Mouse (Mus musculus) lung, embryonic 16.5 days (tissue): Measurements from ENCODE around the gene Pef1. TPM values are rescaled to one million over a fixed set of nuclear protein-coding genes. Genes with fewer than 3 reads are reported as not detected.

Experiments
- ATAC-seq: fragments of 200-750 bp; cut with Nextera tagmentation; 2 replicates; pipeline ENCODE4 v1.8.0; 2017; ENCODE audit warnings: low read depth, mild to moderate bottlenecking, moderate library complexity
- H3K27ac ChIP-seq: fragments of 300-500 bp; sonication (generic); 2 replicates; pipeline ENCODE4 v1.5.1; 2014; ENCODE audit warnings: mild to moderate bottlenecking, control low read depth, low read length
- H3K27me3 ChIP-seq: fragments of 300-500 bp; sonication (generic); 2 replicates; pipeline ENCODE4 v1.6.1; 2014; ENCODE audit warnings: low read depth, low read length, mixed read lengths; ENCODE audit not compliant: control insufficient read depth, insufficient read depth
- H3K36me3 ChIP-seq: fragments of 300-500 bp; sonication (generic); 2 replicates; pipeline ENCODE4 v1.6.1; 2014; ENCODE audit warnings: low read length; ENCODE audit not compliant: control insufficient read depth, insufficient read depth
- H3K4me1 ChIP-seq: fragments of 300-500 bp; sonication (generic); replicated peaks from 2 replicates; pipeline ENCODE4 v1.6.1; 2014; ENCODE audit warnings: low read length, mixed read lengths; ENCODE audit not compliant: control insufficient read depth, insufficient read depth
- H3K4me2 ChIP-seq: fragments of 300-500 bp; sonication (generic); 2 replicates; pipeline ENCODE4 v1.6.1; 2014; ENCODE audit warnings: low read depth, low read length, control low read depth
- H3K4me3 ChIP-seq: fragments of 300-500 bp; sonication (generic); 2 replicates; pipeline ENCODE4 v1.5.1; 2014; ENCODE audit warnings: mild to moderate bottlenecking, low read length, control low read depth
- H3K9ac ChIP-seq: fragments of 300-500 bp; sonication (generic); 2 replicates; pipeline ENCODE4 v1.6.1; 2014; ENCODE audit warnings: low read length, control low read depth
- H3K9me3 ChIP-seq: fragments of 300-500 bp; sonication (generic); 2 replicates; pipeline ENCODE4 v1.6.1; 2016; ENCODE audit warnings: low read length; ENCODE audit not compliant: control insufficient read depth
- WGBS: fragments of 180-500 bp; shearing (Covaris S2); extraction: QIAGEN DNeasy Blood & Tissue Kit; methylation state at CpG from one replicate; pipeline ENCODE4 v1.1.7; 2014; 5-methylcytosine and 5-hydroxymethylcytosine counted together
- polyA plus RNA-seq: library from polyadenylated mRNA; unstranded; fragments of >200 nt; fragmentation: Nextera tagmentation; extraction: Ambion mirVana; gene quantifications from 2 replicates; pipeline ENCODE4 v1.2.1, GENCODE M21; 2015

Pef1 gene
- polyA plus RNA-seq, 1 experiment from 2014 or later, result 77.9 TPM

DNA sequence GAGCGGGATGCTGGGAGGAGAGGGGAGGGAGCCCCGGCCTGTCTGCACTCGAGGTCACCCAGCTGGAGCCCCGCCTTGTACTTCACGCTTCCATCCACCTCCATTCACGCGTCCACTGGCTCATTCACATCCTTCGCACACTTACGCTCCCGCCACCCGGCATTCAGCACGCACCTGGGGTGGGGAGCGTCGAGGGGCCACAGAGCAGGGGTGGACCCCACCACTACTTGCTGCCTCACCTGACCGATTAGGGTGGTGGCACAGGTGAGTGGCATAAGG is 36.8 kb downstream of the Pef1 start, which contains the start of gene Hcrtr1:
Gene Hcrtr1, minus strand, starts transcription at position 146 of the 279 bp plus-strand sequence.
- peaks cover 20% of the 10 kb centered on the region for H3K27me3 ChIP-seq
- ATAC-seq, result no peak
- no peak within 1 kb of the TSS for H3K27ac ChIP-seq
- H3K4me3 ChIP-seq, result peak within 1 kb of the TSS; percentile 39
- WGBS, result 2% methylated on average over 11 of the region's 15 CpGs
- no peaks in the 10 kb centered on the region for H3K9me3 ChIP-seq
- H3K9ac ChIP-seq, result peak within 1 kb of the TSS; percentile 40; the same call in 1 of the 2 replicates
- H3K4me2 ChIP-seq, result peak within 1 kb of the TSS; percentile 68
- H3K4me1 ChIP-seq, result peaks cover 8% of the 10 kb centered on the region
- H3K36me3 ChIP-seq, result no peaks in the 10 kb centered on the region

- no peak overlapping the region for H3K4me3 ChIP-seq
- H3K4me1 ChIP-seq, result peaks cover 8% of the 10 kb centered on the region
- no peaks in the 10 kb centered on the region for H3K36me3 ChIP-seq
- H3K9me3 ChIP-seq, result no peaks in the 10 kb centered on the region
- no peak overlapping the region for H3K27ac ChIP-seq
- H3K4me2 ChIP-seq, result no peak overlapping the region
- 44% methylated on average over 9 of the region's 9 CpGs for WGBS
- no peak overlapping the region for H3K9ac ChIP-seq
- peaks cover 20% of the 10 kb centered on the region for H3K27me3 ChIP-seq
- no peak for ATAC-seq
Measured at GRCm38 (mm10) chr4:130140992-130141402, 38.6 kb downstream of the Pef1 start.

DNA sequence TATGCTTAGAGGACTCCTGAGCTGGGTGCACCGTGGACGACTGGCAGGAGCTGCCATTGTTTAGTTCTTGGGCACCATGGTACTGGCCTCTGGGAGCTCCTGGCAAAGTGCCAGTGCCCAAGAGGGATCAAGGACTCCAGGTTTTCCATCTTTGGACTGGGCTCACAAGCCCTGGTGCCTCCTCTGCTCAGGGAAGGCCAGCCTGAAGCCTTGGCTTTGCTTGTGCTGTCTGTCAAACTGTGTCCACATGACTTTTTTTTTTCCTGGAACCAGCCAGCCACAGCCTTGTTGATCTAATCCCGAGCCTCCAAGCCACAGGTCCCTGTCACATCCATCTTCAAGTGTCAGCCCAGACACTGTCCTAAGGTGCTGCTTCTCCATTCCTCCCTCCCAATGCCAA is 39.4 kb downstream of the Pef1 start:
- H3K27ac ChIP-seq, result no peak overlapping the region
- ATAC-seq, result no peak
- H3K27me3 ChIP-seq, result peaks cover 20% of the 10 kb centered on the region
- no peak overlapping the region for H3K9ac ChIP-seq
- H3K4me3 ChIP-seq, result no peak overlapping the region
- H3K36me3 ChIP-seq, result no peaks in the 10 kb centered on the region
- WGBS, result 51% methylated on average over 3 of the region's 3 CpGs
- H3K4me1 ChIP-seq, result peaks cover 8% of the 10 kb centered on the region
- no peak overlapping the region for H3K4me2 ChIP-seq
- H3K9me3 ChIP-seq, result no peaks in the 10 kb centered on the region

- no peak overlapping the region for H3K9ac ChIP-seq
- WGBS, result 71% methylated on average over 10 of the region's 10 CpGs
- H3K9me3 ChIP-seq, result no peaks in the 10 kb centered on the region
- H3K36me3 ChIP-seq, result no peaks in the 10 kb centered on the region
- H3K27me3 ChIP-seq, result peaks cover 8% of the 10 kb centered on the region
- H3K27ac ChIP-seq, result no peak overlapping the region
- H3K4me3 ChIP-seq, result no peak overlapping the region
- no peak for ATAC-seq
- H3K4me2 ChIP-seq, result no peak overlapping the region
- no peaks in the 10 kb centered on the region for H3K4me1 ChIP-seq
Measured at GRCm38 (mm10) chr4:130148405-130148804, 46.0 kb downstream of the Pef1 start.

DNA sequence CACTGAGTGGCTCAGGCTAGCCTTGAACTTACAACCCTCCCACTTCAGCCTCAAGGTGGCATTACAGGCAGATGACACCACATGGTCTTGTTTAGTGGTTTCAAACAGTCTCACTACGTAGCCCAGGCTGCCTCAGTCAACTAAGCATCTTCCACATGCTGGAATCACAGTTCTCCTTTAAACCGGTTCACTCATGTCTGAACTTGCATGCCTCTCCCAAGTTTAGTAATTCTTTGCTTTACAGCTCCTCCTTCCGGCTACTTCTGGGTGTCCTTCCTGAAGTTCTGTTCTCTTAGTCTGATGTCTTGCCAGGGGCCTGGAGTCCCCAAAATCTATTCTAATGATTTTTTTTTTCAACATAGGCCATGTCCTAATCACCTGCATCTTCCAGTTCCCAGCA is 51.9 kb downstream of the Pef1 start:
- no peaks in the 10 kb centered on the region for H3K4me1 ChIP-seq
- H3K9me3 ChIP-seq, result 0 out of 2 replicates have a peak, but pooled peaks cover 3% of the 10 kb centered on the region
- H3K4me3 ChIP-seq, result no peak overlapping the region
- WGBS, result 72% methylated on average over 3 of the region's 3 CpGs
- H3K9ac ChIP-seq, result no peak overlapping the region
- no peak for ATAC-seq
- H3K36me3 ChIP-seq, result no peaks in the 10 kb centered on the region
- no peak overlapping the region for H3K27ac ChIP-seq
- H3K27me3 ChIP-seq, result peaks cover 9% of the 10 kb centered on the region
- no peak overlapping the region for H3K4me2 ChIP-seq

DNA sequence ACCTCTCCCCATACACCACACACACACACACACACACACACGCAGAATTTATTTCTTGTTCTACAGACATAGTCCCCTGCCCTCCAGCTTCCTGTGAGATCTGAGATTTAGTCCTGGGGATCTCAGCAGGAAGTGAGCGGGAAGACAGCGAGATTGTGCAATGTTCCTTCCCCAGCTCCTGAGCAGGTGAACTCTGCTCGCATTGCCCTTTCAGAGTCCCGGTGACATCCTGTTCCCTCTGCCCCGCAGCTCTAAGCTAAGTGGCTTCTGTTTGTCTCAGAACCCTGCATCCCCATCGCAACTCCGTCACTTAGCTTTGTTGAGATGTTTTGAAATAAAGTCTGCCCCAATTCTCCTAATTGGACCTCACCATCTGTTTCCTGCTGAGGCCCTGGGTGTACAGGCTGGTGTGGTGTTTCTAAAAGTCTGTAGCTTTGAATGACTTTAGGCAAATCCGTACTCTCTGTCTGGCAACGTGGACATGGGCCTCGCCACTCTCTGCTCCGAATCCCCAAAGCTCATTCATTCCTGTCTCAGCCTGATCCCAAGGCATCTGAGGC is 54.5 kb downstream of the Pef1 start:
- H3K36me3 ChIP-seq, result no peaks in the 10 kb centered on the region
- no peak overlapping the region for H3K4me3 ChIP-seq
- H3K4me1 ChIP-seq, result peaks cover 2% of the 10 kb centered on the region; the same call in 1 of the 2 replicates
- no peak overlapping the region for H3K9ac ChIP-seq
- no peak overlapping the region for H3K4me2 ChIP-seq
- 0 out of 2 replicates have a peak, but pooled peaks cover 3% of the 10 kb centered on the region for H3K9me3 ChIP-seq
- no peak overlapping the region for H3K27ac ChIP-seq
- no peak for ATAC-seq
- whole genome bisulfite sequencing, result 61% methylated on average over 12 of the region's 12 CpGs
- H3K27me3 ChIP-seq, result peaks cover 9% of the 10 kb centered on the region

DNA sequence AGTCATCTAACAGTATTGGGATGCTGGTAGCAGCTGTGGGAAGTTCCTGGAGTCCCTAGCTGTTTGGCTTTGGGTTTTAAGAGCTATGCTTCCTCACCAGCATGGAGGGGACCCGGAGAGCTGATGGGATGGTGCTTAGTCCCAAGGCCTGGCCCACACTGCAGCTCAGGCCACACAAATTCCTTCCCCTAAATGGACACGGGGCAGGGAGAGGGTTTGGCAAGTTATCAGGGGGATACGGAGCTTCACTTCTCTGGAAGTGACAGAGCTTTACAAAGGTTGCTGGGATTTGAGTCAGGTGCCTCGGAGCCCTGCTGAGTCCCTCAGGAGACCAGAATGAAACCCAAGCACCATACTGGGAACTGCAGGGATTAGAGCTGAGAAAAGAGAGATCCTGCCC is 59.0 kb downstream of the Pef1 start:
- ATAC-seq, result no peak
- 33% methylated on average over 4 of the region's 4 CpGs for WGBS
- Histone ChIP-seq H3K27ac (no peak overlapping the region), H3K9ac (no peak overlapping the region), H3K27me3 (no peaks in the 10 kb centered on the region), H3K36me3 (0 out of 2 replicates have a peak, but pooled peaks cover 2% of the 10 kb centered on the region), H3K4me2 (no peak overlapping the region), H3K4me3 (no peak overlapping the region), H3K4me1 (peaks cover 18% of the 10 kb centered on the region), H3K9me3 (0 out of 2 replicates have a peak, but pooled peaks cover 1% of the 10 kb centered on the region)

- Histone ChIP-seq H3K4me2 (peak overlapping the region; percentile 44), H3K27me3 (no peaks in the 10 kb centered on the region), H3K27ac (peak overlapping the region; percentile 51), H3K36me3 (0 out of 2 replicates have a peak, but pooled peaks cover 2% of the 10 kb centered on the region), H3K4me1 (peaks cover 38% of the 10 kb centered on the region), H3K9me3 (no peaks in the 10 kb centered on the region), H3K9ac (peak overlapping the region; percentile 56), H3K4me3 (peak overlapping the region; percentile 28)
- ATAC-seq, result peak; percentile 48
- 6% methylated on average over 20 of the region's 20 CpGs for WGBS
Measured at GRCm38 (mm10) chr4:130163391-130163861, 61.1 kb downstream of the Pef1 start.

- H3K9ac ChIP-seq, result peak overlapping the region; percentile 56
- no peak overlapping the region for H3K4me3 ChIP-seq
- ATAC-seq, result no peak
- no peak overlapping the region for H3K4me2 ChIP-seq
- 71% methylated on average over 6 of the region's 6 CpGs for WGBS
- H3K27me3 ChIP-seq, result no peaks in the 10 kb centered on the region
- 0 out of 2 replicates have a peak, but pooled peaks cover 2% of the 10 kb centered on the region for H3K36me3 ChIP-seq
- H3K4me1 ChIP-seq, result peaks cover 45% of the 10 kb centered on the region
- H3K9me3 ChIP-seq, result no peaks in the 10 kb centered on the region
- H3K27ac ChIP-seq, result peak overlapping the region; percentile 51
Measured at GRCm38 (mm10) chr4:130164121-130164520, 61.8 kb downstream of the Pef1 start.
